Mouse (Mus musculus): ENCODE results near the gene Ncoa4.
A peak's percentile ranks its signal among the peaks of the same experiment; 100 is the strongest.
"Not testable (repeated sequence)": the region's sequence is repeated elsewhere in the genome, so short reads cannot be mapped to it uniquely, and the experiment has no call there.

The Ncoa4 gene

GRCm38 (mm10) chr14:32193557-32193956 is 33.9 kb downstream of the Ncoa4 start:
- DNase-seq (ENCODE audit: low spot score in 2 of 2), result not testable (repeated sequence)

- no peak for DNase-seq (ENCODE audit: low spot score in 2 of 2)
These were observed 41.7 kb downstream of the Ncoa4 start for GRCm38 (mm10) chr14:32201354-32201753.

- peak; percentile 72 to 87 for DNase-seq (ENCODE audit: low spot score in 2 of 2)
These were observed 42.3 kb downstream of the Ncoa4 start, which contains the start of the genes Timm23 and Parg for GRCm38 (mm10) chr14:32201791-32202451. Gene Timm23, minus strand, starts transcription at chr14:32201898. Gene Parg, plus strand, starts transcription at chr14:32201949.

GRCm38 (mm10) chr14:32226601-32227000 is 66.9 kb downstream of the Ncoa4 start:
- DNase-seq (ENCODE audit: low spot score in 2 of 2), result no peak

GRCm38 (mm10) chr14:32228996-32229395 is 69.3 kb downstream of the Ncoa4 start:
- peak in 1 of 2 experiments; percentile 73 for DNase-seq (ENCODE audit: low spot score in 2 of 2)
